Mouse (Mus musculus): ENCODE data around the gene Fam53b.

- TF ChIP-seq GATA1 (IDR thresholded peaks at IDR 0.05; ENCODE audit: borderline replicate concordance, low read length) (no peak), FLI1 (IDR thresholded peaks at IDR 0.05; ENCODE audit: low read length) (no peak)
These were observed 110.0 kb downstream of the Fam53b start for GRCm38 (mm10) chr7:132703515-132704309.

Data from megakaryocyte, embryonic 14.5 days (primary cell).